Mouse (Mus musculus) left cerebral cortex, adult 9 months (tissue): ENCODE data around the gene Csnk1d.
A peak's percentile ranks its signal among the peaks of the same experiment; 100 is the strongest.

ENCODE experiments used
- DNase-seq, 2 experiments: peaks; one replicate each; pipeline ENCODE4 v3.0.0; 2022; ENCODE audit warnings: low spot score in 2 of 2

The Csnk1d gene

GRCm38 (mm10) chr11:120990951-120991526 is at the start of gene Csnk1d:
Csnk1d (minus strand) TSS chr11:120991330.
- DNase-seq: peak; percentile 88 to 99

GRCm38 (mm10) chr11:121039302-121039701 is 48.2 kb upstream of the Csnk1d start, which contains the start of gene Cd7:
Cd7 (minus strand) TSS chr11:121039418.
- DNase-seq: peak in 1 of 2 experiments; percentile 40

- peak in 1 of 2 experiments; percentile 58 for DNase-seq
These were observed 47.5 kb upstream of the Csnk1d start for GRCm38 (mm10) chr11:121038366-121039240.

GRCm38 (mm10) chr11:121033118-121033517 is 42.0 kb upstream of the Csnk1d start:
- no peak for DNase-seq

GRCm38 (mm10) chr11:121027259-121027658 is 36.1 kb upstream of the Csnk1d start:
- DNase-seq: no peak

GRCm38 (mm10) chr11:121024163-121024562 is 33.0 kb upstream of the Csnk1d start:
- peak in 1 of 2 experiments; percentile 15 for DNase-seq

- DNase-seq: no peak
These were observed 28.4 kb upstream of the Csnk1d start for GRCm38 (mm10) chr11:121019501-121019900.

GRCm38 (mm10) chr11:121017703-121018102 is 26.6 kb upstream of the Csnk1d start:
- peak in 1 of 2 experiments; percentile 56 for DNase-seq

GRCm38 (mm10) chr11:121015472-121015871 is 24.3 kb upstream of the Csnk1d start:
- no peak for DNase-seq

GRCm38 (mm10) chr11:121014896-121015300 is 23.8 kb upstream of the Csnk1d start:
- DNase-seq: peak in 1 of 2 experiments; percentile 64

- DNase-seq: no peak
These were observed 22.5 kb upstream of the Csnk1d start for GRCm38 (mm10) chr11:121013656-121014055.

- DNase-seq: no peak
These were observed 19.1 kb upstream of the Csnk1d start for GRCm38 (mm10) chr11:121010044-121010755.

GRCm38 (mm10) chr11:121006184-121006583 is 15.1 kb upstream of the Csnk1d start:
- DNase-seq: no peak

GRCm38 (mm10) chr11:121004281-121004680 is 13.2 kb upstream of the Csnk1d start:
- DNase-seq: no peak

GRCm38 (mm10) chr11:121001966-121002365 is 10.8 kb upstream of the Csnk1d start:
- no peak for DNase-seq

- no peak for DNase-seq
These were observed 3.6 kb upstream of the Csnk1d start for GRCm38 (mm10) chr11:120994741-120995140.

- no peak for DNase-seq
These were observed 2.5 kb upstream of the Csnk1d start for GRCm38 (mm10) chr11:120993586-120993985.

- DNase-seq: no peak
These were observed 1.9 kb upstream of the Csnk1d start for GRCm38 (mm10) chr11:120993080-120993479.

GRCm38 (mm10) chr11:120991791-120992190 is 661 bp upstream of the Csnk1d start:
- no peak for DNase-seq

GRCm38 (mm10) chr11:120990126-120990781 is 876 bp downstream of the Csnk1d start:
- no peak for DNase-seq

GRCm38 (mm10) chr11:120989523-120989922 is 1.6 kb downstream of the Csnk1d start:
- no peak for DNase-seq

GRCm38 (mm10) chr11:120988410-120988809 is 2.7 kb downstream of the Csnk1d start:
- DNase-seq: no peak
